ENCODE assay signal across 8 mouse cellular contexts in the genomic region with DNA sequence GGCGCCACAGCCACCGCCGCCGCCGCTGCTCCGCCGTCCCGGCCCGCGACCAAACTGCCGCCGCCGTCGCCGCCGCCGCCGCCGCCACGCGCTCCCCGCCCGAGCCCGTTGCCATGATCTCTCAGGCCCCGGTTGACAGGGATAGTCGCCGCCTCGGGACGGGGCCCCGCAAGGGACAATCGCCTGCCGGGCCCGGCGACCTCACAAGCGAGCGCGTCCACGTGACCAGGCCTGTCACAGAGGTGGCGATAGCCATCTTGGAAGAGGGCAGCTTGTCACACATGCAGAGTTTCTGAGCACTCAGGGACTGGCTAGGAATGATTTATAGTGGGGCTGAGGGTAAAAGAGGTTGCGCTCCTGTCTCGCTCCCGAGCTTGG. TPM values are rescaled to one million over a fixed set of nuclear protein-coding genes. Genes with fewer than 3 reads are reported as not detected.
DNase-seq lines count a peak whose midpoint lies in the region; ATAC-seq and TF ChIP-seq lines count a peak whose summit lies in the region.

Gene Ttll11, minus strand, starts transcription at position 270 of the 378 bp plus-strand sequence.

- peak within 1 kb of the TSS; percentile 100 for H3K4me2 ChIP-seq in forebrain, postnatal 0 days (ENCODE audit: low read depth)
- H3K4me2 ChIP-seq in lung, embryonic 15.5 days = peak within 1 kb of the TSS; percentile 96

- DNase-seq in MEL (ENCODE audit: low read depth, low spot score) = peak; percentile 93
- peak; percentile 96 to 98 for DNase-seq in cerebellum, adult 2 months
- DNase-seq in forebrain, postnatal 0 days = peak; percentile 92
- peak; percentile 94 for DNase-seq in heart, postnatal 4 days
- peak; percentile 93 to 95 for DNase-seq in layer of hippocampus, adult 8-10 months (ENCODE audit: low spot score in 2 of 2)
- peak; percentile 87 for DNase-seq in ovary, adult 18-20 months (ENCODE audit: low spot score)
- DNase-seq in thymus, postnatal 0 days (ENCODE audit: low spot score) = peak; percentile 79

- TF ChIP-seq EP300 in MEL (IDR thresholded peaks at IDR 0.05; ENCODE audit: low read depth in 1 of 2, low read length in 2 of 2) = peak in 1 of 2 experiments; percentile 35; a peak in 1 of 4 replicates

- H3K36me3 ChIP-seq in MEL (ENCODE audit: control insufficient read depth in 1 of 2, insufficient read depth in 2 of 2, low read length in 2 of 2) = peaks cover 0 to 24% of the 10 kb centered on the region in 2 experiments; a peak in 2 of 4 replicates
- no peaks in the 10 kb centered on the region for H3K36me3 ChIP-seq in forebrain, postnatal 0 days (ENCODE audit: insufficient read depth)
- no peaks in the 10 kb centered on the region for H3K36me3 ChIP-seq in lung, embryonic 15.5 days

- under 1% methylated on average over 41 of the region's 42 CpGs for WGBS in cerebellum, adult 2 months
- WGBS in forebrain, postnatal 0 days = 5% methylated on average over 42 of the region's 42 CpGs
- under 1% methylated on average over 41 of the region's 42 CpGs for WGBS in lung, embryonic 15.5 days

- no peak for TF ChIP-seq RAD21 in MEL (IDR thresholded peaks at IDR 0.05; ENCODE audit: low read depth, low read length)

- H3K79me2 ChIP-seq in MEL (ENCODE audit: control insufficient read depth, insufficient read depth, low read length, poor library complexity) = peaks cover 25% of the 10 kb centered on the region

- H3K27me3 ChIP-seq in MEL (ENCODE audit: control insufficient read depth in 1 of 2, insufficient read depth in 2 of 2, low read length in 2 of 2) = no peaks in the 10 kb centered on the region
- H3K27me3 ChIP-seq in cerebellum, adult 2 months (ENCODE audit: control insufficient read depth, insufficient read depth, low read length) = no peaks in the 10 kb centered on the region
- no peaks in the 10 kb centered on the region for H3K27me3 ChIP-seq in forebrain, postnatal 0 days (ENCODE audit: insufficient read depth, low read length)
- peaks cover 11% of the 10 kb centered on the region; the same call in 1 of the 2 replicates for H3K27me3 ChIP-seq in lung, embryonic 15.5 days

- H3K4me3 ChIP-seq in MEL (ENCODE audit: control insufficient read depth in 1 of 2, insufficient read depth in 1 of 2, low read depth in 2 of 2, low read length in 2 of 2) = peak within 1 kb of the TSS; percentile 78 to 86
- H3K4me3 ChIP-seq in cerebellum, adult 2 months (replicated peaks; ENCODE audit: insufficient read depth, low read depth, low read length) = peak within 1 kb of the TSS; percentile 61
- H3K4me3 ChIP-seq in forebrain, postnatal 0 days (ENCODE audit: low read depth, low read length) = peak within 1 kb of the TSS; percentile 75
- H3K4me3 ChIP-seq in lung, embryonic 15.5 days = peak within 1 kb of the TSS; percentile 96

- H3K27ac ChIP-seq in MEL (ENCODE audit: control insufficient read depth, low read depth, low read length) = peak within 1 kb of the TSS; percentile 76
- H3K27ac ChIP-seq in cerebellum, adult 2 months (ENCODE audit: insufficient read depth, low read length) = peak within 1 kb of the TSS; percentile 77
- peak within 1 kb of the TSS; percentile 90 for H3K27ac ChIP-seq in forebrain, postnatal 0 days (ENCODE audit: low read depth, low read length)
- peak within 1 kb of the TSS; percentile 65 for H3K27ac ChIP-seq in lung, embryonic 15.5 days

- TF ChIP-seq CTCF in MEL (IDR thresholded peaks at IDR 0.05 in 2 of 3, conservative IDR thresholded peaks at IDR 0.05 in 1 of 3; ENCODE audit: control insufficient read depth in 1 of 3, insufficient read depth in 1 of 3, low read depth in 2 of 3, low read length in 3 of 3, poor library complexity in 1 of 3, severe bottlenecking in 1 of 3) = no peak
- no peak for TF ChIP-seq CTCF in cerebellum, adult 2 months (IDR thresholded peaks at IDR 0.05; ENCODE audit: borderline replicate concordance, insufficient read depth, low read depth, low read length)
- TF ChIP-seq CTCF in forebrain, postnatal 0 days (IDR thresholded peaks at IDR 0.05; ENCODE audit: low read depth) = no peak

- peak; percentile 90 for ATAC-seq in forebrain, postnatal 0 days
- ATAC-seq in lung, embryonic 15.5 days (ENCODE audit: borderline replicate concordance, extremely low read depth, low FRiP score, low TSS enrichment) = peak; percentile 89

- H3K9ac ChIP-seq in MEL (ENCODE audit: control insufficient read depth, low read depth, low read length, poor library complexity, severe bottlenecking) = peak within 1 kb of the TSS; percentile 83
- H3K9ac ChIP-seq in forebrain, postnatal 0 days = peak within 1 kb of the TSS; percentile 96
- peak within 1 kb of the TSS; percentile 89 for H3K9ac ChIP-seq in lung, embryonic 15.5 days

- peaks cover 5 to 28% of the 10 kb centered on the region in 2 experiments for H3K4me1 ChIP-seq in MEL (ENCODE audit: control insufficient read depth in 1 of 2, insufficient read depth in 2 of 2, low read length in 2 of 2)
- peaks cover 12% of the 10 kb centered on the region for H3K4me1 ChIP-seq in cerebellum, adult 2 months (ENCODE audit: control insufficient read depth, insufficient read depth, low read length)
- peaks cover 23% of the 10 kb centered on the region for H3K4me1 ChIP-seq in forebrain, postnatal 0 days (ENCODE audit: insufficient read depth)
- peaks cover 13% of the 10 kb centered on the region for H3K4me1 ChIP-seq in lung, embryonic 15.5 days

- H3K9me3 ChIP-seq in MEL (replicated peaks; ENCODE audit: insufficient read depth, low read length) = no peaks in the 10 kb centered on the region
- no peaks in the 10 kb centered on the region for H3K9me3 ChIP-seq in forebrain, postnatal 0 days (ENCODE audit: low read length)
- H3K9me3 ChIP-seq in lung, embryonic 15.5 days = no peaks in the 10 kb centered on the region

- TF ChIP-seq POLR2A in MEL (IDR thresholded peaks at IDR 0.05; ENCODE audit: control insufficient read depth in 1 of 2, insufficient read depth in 1 of 2, low read depth in 1 of 2, low read length in 2 of 2, poor library complexity in 1 of 2) = peak; percentile 61 to 66; a peak in 3 of 4 replicates
- peak; percentile 53; the same call in 1 of the 2 replicates for TF ChIP-seq POLR2A in cerebellum, adult 2 months (IDR thresholded peaks at IDR 0.05; ENCODE audit: borderline replicate concordance, insufficient read depth, low read length)

TF ChIP-seq in MEL, 35 proteins besides CTCF, POLR2A, EP300 and RAD21 (continues in another document):
- TF ChIP-seq JUND (IDR thresholded peaks at IDR 0.05; ENCODE audit: low read depth, low read length) (no peak), MAX (IDR thresholded peaks at IDR 0.05; ENCODE audit: low read length) (peak; percentile 95), USF1 (IDR thresholded peaks at IDR 0.05; ENCODE audit: low read depth, low read length) (peak; percentile 99), GABPA (IDR thresholded peaks at IDR 0.05; ENCODE audit: low read depth, low read length) (no peak), KAT2A (conservative IDR thresholded peaks at IDR 0.05; ENCODE audit: low read depth, low read length) (no peak; the same call in 1 of the 2 replicates), CHD1 (IDR thresholded peaks at IDR 0.05; ENCODE audit: low read depth, low read length) (no peak), MAZ (IDR thresholded peaks at IDR 0.05; ENCODE audit: low read depth, low read length) (no peak), BHLHE40 (IDR thresholded peaks at IDR 0.05; ENCODE audit: borderline replicate concordance, low read depth, low read length) (peak; percentile 54; the same call in 1 of the 2 replicates), ELF1 (IDR thresholded peaks at IDR 0.05; ENCODE audit: low read depth, low read length) (peak; percentile 63), GATA1 (IDR thresholded peaks at IDR 0.05; ENCODE audit: low read depth, low read length) (no peak), ETS1 (IDR thresholded peaks at IDR 0.05; ENCODE audit: low read depth, low read length) (peak; percentile 34; the same call in 1 of the 2 replicates), ZNF384 (IDR thresholded peaks at IDR 0.05; ENCODE audit: low read depth, low read length) (no peak), NELFE (IDR thresholded peaks at IDR 0.05; ENCODE audit: low read depth, low read length) (peak; percentile 49), TCF12 (IDR thresholded peaks at IDR 0.05; ENCODE audit: low read depth, low read length) (0 out of 2 replicates have a peak, but pooled peaks have one; percentile 47), E2F4 (IDR thresholded peaks at IDR 0.05; ENCODE audit: borderline replicate concordance, low read depth, low read length) (no peak), UBTF (IDR thresholded peaks at IDR 0.05; ENCODE audit: borderline replicate concordance, insufficient read depth, low read depth, low read length) (no peak), ZKSCAN1 (IDR thresholded peaks at IDR 0.05; ENCODE audit: low read depth, low read length) (no peak), MEF2A (IDR thresholded peaks at IDR 0.05; ENCODE audit: extremely low read depth, insufficient replicate concordance, low read depth, low read length, poor library complexity, severe bottlenecking) (no peak), ZC3H11A (IDR thresholded peaks at IDR 0.05; ENCODE audit: low read depth, low read length) (no peak), POLR2AphosphoS5 (IDR thresholded peaks at IDR 0.05; ENCODE audit: borderline replicate concordance, low read depth, low read length) (no peak), NRF1 (IDR thresholded peaks at IDR 0.05; ENCODE audit: insufficient read depth, low read depth, low read length, poor library complexity, severe bottlenecking) (peak; percentile 31; the same call in 1 of the 2 replicates), SMC3 (IDR thresholded peaks at IDR 0.05; ENCODE audit: low read depth, low read length) (no peak), POLR2AphosphoS2 (IDR thresholded peaks at IDR 0.05; ENCODE audit: low read length) (no peak), ZMIZ1 (IDR thresholded peaks at IDR 0.05; ENCODE audit: low read depth, low read length) (no peak), TAL1 (IDR thresholded peaks at IDR 0.05; ENCODE audit: low read length) (no peak), SIN3A (IDR thresholded peaks at IDR 0.05; ENCODE audit: low read length) (peak; percentile 93), CHD2 (IDR thresholded peaks at IDR 0.05; ENCODE audit: low read length) (no peak)

RNA-seq across cellular contexts. Expression of gene Ttll11, which starts in this region (rescaled TPM):
- total RNA-seq in MEL (2012; rRNA removed) = 1.2 TPM in 2 replicates
- polyA plus RNA-seq in MEL (2012; ENCODE audit: insufficient read depth in 1 of 2, insufficient read length in 2 of 2, low read depth in 1 of 2, low replicate concordance in 2 of 2, missing spikeins in 1 of 2) = 1 to 10 TPM in 1 of 2 experiments, not detected in 1; 2.5 TPM
- polyA plus RNA-seq in cerebellum, adult 2 months (2012; rRNA removed) = 21.4 and 24.0 TPM in 2 replicates
- 6.9 and 9.2 TPM in 2 replicates for total RNA-seq in forebrain, postnatal 0 days (2014; rRNA removed)
- 6.4 and 7.2 TPM in 2 replicates for polyA plus RNA-seq in forebrain, postnatal 0 days (2015; fragmentation: Nextera tagmentation; extraction: Ambion mirVana)
- total RNA-seq in heart, postnatal 4 days (2021) = 1 to 10 TPM; 2.2 to 2.7 TPM
- 10 to 100 TPM; 33.4 to 40.3 (median 38.6) TPM for total RNA-seq in layer of hippocampus, adult 8-10 months (2022)
- polyA plus RNA-seq in lung, embryonic 15.5 days (2015; fragmentation: Nextera tagmentation; extraction: Ambion mirVana) = 0.77 and 0.86 TPM in 2 replicates
- polyA plus RNA-seq in thymus, postnatal 0 days (2015; fragmentation: Nextera tagmentation; extraction: Ambion mirVana) = 0.23 and 0.56 TPM in 2 replicates

Comparison
In these comparisons a context has a peak if more than half of its experiments do, and no peak if none do; other contexts are left out.
1. Peak in every context shown above with its lines: DNase-seq, ATAC-seq, H3K4me3 ChIP-seq and H3K27ac ChIP-seq.
2. Peak in ATAC-seq, H3K4me3 ChIP-seq, H3K27ac ChIP-seq, H3K9ac ChIP-seq and H3K4me2 ChIP-seq in lung, embryonic 15.5 days; RNA of the gene not detected or under 1 TPM.
3. Peak in DNase-seq in thymus, postnatal 0 days; RNA of the gene not detected or under 1 TPM.